Mouse (Mus musculus) thymus, adult 18-20 months (tissue): ENCODE data around the gene Fmo4.

Experiments
- DNase-seq, 2 experiments: peaks; one replicate each; pipeline ENCODE4 v3.0.0; 2022; ENCODE audit warnings: mixed read lengths in 2 of 2

Fmo4 gene

DNA sequence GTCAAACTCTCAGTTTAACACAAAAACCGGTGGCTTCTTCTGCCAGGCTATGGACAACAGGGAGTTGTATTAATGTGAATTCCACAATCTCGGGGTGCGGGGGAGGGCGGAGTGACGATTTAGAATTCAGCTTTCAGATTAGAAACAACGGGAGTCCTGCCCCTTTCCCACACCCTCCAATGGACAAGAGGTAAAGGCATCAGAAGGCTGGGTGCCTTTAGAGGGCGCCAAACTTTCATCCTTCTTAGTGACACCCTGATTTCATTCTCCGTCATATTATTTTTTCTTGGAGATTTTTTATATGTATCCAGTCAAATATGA is at the start of gene Fmo4:
Gene Fmo4 (minus strand): TSS at position 137 of the 321 bp plus-strand sequence.
- no peak for DNase-seq

GRCm38 (mm10) chr1:162862328-162862727 is 48.6 kb upstream of the Fmo4 start:
- no peak for DNase-seq

GRCm38 (mm10) chr1:162859996-162860605 is 46.3 kb upstream of the Fmo4 start:
- no peak for DNase-seq

DNA sequence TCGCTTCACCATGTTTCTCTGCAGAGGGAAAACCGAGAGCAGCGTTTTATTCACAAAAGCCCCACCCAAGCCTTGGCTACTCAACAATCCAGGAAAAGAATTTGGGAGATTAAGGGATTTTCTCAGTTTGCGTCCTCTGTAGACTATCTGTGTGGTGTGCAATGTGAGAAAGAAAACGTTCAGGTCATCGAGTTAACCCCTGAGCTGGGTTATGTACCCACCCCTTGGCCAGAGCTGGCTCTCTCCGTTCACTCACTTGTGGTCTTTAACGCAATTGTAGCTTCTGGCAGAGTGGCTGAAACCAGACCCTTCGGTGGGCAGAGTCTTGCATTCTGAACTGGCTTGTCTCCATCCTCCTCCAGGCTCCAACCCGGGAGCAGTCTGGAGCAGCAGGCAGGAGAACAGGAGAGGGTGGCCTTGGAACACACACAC is 45.8 kb upstream of the Fmo4 start:
- DNase-seq, result no peak

DNA sequence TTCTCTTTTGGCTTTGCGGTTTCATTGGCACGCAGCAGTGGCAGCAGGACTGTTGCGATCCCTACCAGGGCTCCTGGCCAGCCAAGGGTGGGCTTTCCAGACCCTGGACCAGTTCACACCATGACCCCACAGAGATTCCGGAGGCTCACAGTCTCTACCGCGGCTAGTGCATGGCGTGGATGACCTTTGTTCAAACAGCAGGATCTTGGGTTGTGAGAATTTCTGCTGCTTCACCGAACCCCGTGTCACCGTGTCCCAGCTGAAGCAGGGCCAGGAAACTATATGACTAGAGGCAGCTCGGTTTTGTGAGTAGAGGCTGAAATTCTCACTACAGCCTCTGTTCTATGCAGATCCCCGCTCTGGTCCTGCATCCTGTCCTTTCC is 45.0 kb upstream of the Fmo4 start:
- DNase-seq, result no peak

- no peak for DNase-seq
These were observed 44.3 kb upstream of the Fmo4 start for GRCm38 (mm10) chr1:162857766-162858747.

GRCm38 (mm10) chr1:162853812-162854482 is 40.2 kb upstream of the Fmo4 start:
- no peak for DNase-seq

DNA sequence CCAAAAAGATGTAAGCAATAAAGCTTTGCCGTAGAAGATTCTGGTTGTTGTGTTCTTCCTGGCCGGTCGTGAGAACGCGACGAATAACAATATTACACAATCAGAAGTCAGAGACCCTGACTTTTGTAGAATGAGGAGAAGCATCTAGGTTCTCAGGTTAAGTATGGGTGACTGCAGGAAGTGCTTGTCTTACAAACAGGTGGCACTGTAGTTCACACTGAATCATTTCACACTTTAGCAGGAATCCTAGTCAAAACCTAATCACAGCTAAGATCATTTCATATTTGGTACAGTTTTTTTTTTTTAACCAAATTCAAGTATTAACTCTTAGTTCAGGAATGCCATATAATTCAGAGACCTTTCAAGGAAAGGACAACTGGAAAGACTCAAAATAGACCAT is 33.8 kb upstream of the Fmo4 start:
- DNase-seq, result no peak

GRCm38 (mm10) chr1:162840211-162840610 is 26.4 kb upstream of the Fmo4 start:
- DNase-seq, result no peak

GRCm38 (mm10) chr1:162838976-162839375 is 25.2 kb upstream of the Fmo4 start:
- no peak for DNase-seq

DNA sequence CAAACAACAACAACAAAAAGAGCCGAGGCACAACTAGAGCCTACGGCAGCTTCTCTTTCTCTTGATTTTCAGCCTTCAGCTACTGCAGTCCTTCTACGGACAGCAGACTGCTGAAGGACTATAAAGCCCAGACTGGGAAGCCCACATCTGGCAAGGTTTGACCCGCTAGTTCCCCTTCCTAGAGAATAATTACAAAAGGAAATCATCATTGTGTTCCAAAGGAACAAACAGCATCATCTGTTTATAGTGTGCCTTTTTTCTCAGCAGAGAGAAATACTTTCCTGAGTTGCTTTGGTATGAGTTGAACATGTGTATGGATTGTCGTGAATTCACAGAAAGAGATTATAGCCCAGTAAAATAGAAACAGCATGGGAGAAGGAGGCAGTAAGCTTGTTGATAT is 20.6 kb upstream of the Fmo4 start:
- DNase-seq, result no peak

DNA sequence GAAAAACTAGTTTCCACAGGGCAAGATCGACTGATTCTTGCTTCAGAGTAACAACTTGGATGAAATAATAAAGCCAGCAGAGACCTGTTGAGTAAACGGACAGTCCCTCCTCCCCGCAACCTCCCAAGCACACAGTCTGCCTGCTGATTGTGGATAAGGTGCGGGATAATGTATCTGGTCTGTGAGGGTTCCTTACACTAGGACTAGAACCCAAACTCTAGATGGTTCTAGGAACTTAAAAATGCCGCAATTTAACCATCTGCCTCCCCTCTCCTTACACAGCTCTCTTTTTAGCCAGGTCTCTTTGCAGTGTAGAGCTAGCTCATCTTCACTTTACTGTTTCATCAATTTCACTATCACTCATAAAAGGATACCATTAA is 18.8 kb upstream of the Fmo4 start:
- no peak for DNase-seq

GRCm38 (mm10) chr1:162831838-162832573 is 18.2 kb upstream of the Fmo4 start:
- no peak for DNase-seq

GRCm38 (mm10) chr1:162819280-162819679 is 5.5 kb upstream of the Fmo4 start:
- no peak for DNase-seq

GRCm38 (mm10) chr1:162815381-162816127 is 1.8 kb upstream of the Fmo4 start:
- DNase-seq, result no peak

DNA sequence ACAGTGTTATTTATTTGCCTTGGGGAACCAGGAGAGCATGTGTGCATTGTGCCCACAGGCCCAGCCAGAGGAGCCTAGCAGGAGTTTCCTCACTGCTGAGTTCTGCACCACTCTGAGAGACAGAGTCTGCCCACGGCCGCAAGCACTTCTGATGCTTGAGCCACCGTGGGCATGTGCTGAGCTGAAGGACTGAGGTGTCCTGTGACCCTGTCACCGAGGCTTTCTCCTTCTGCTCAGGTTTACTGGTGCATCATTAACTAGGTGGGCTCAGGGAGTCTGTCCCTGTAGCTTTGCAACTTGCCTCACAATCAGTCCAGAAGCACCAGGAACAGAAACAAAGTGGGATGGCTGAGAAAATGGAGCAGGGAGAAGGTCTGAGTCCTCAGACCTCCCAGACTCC is 1.2 kb upstream of the Fmo4 start:
- DNase-seq, result no peak

GRCm38 (mm10) chr1:162813143-162813835 is 483 bp downstream of the Fmo4 start:
- DNase-seq, result no peak

- no peak for DNase-seq
These were observed 5.2 kb downstream of the Fmo4 start for GRCm38 (mm10) chr1:162808541-162808940.

GRCm38 (mm10) chr1:162807441-162807840 is 6.3 kb downstream of the Fmo4 start:
- no peak for DNase-seq

GRCm38 (mm10) chr1:162805011-162805410 is 8.8 kb downstream of the Fmo4 start:
- DNase-seq, result no peak

DNA sequence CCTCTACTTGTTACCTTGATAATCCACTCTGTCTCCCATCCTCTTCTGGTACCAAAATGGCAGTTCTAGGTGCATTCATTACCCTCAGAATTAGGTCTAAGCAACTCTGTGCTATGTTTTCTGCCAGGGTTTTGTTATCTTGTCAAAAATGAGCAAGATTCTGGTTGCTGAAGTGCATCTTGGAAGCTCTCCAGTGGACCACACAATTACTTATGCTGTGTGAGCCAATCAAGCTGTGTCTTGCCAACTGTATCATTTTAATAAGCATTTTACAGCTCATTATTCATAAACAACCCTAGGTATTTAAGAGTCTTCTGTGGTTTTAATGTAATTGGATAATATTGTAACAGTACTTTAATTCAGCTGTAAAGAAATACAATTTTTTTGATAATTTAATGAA is 17.3 kb downstream of the Fmo4 start:
- no peak for DNase-seq
